Mouse (Mus musculus): ENCODE measurements around the gene Fam53b.

DNA sequence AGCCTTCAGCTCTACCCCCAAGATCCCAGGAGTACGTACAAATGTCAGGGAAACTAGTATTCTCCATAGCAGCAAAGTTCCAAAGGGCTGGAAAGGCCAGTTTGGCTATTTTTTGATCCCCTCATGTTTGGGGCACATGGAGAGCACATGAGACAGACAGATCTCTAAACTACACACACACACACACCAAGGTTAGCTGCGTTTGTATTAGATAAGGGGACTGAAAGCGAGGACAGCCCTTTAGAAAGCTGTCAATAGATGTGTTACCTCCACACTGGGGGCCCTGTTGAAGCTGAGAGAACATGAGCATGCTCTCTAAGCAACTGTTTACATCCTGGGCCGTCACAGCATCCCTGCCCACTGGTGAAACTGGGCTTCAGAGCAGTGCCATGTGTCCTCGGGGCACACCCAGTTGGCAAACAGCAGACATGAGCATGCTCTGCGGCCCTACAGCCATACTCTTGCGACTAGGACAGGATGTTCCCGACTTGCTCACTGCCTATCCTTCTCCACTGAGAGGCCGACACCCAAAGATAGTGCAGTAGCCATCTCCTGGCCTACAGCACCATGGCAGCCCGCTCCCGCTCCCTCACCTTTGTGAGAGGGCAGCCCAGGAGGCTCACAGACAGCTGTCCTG lies 47.3 kb downstream of the Fam53b start:
- TF ChIP-seq GATA1 (IDR thresholded peaks at IDR 0.05; ENCODE audit: borderline replicate concordance, low read length), result no peak
- TF ChIP-seq FLI1 (IDR thresholded peaks at IDR 0.05; ENCODE audit: low read length), result no peak

Measured in megakaryocyte, embryonic 14.5 days (primary cell).